Comparison of ENCODE assay signal across 31 mouse cellular contexts in genomic region chr9:14338701-14339100, GRCm38 (mm10). TPM values are rescaled to one million over a fixed set of nuclear protein-coding genes. Genes with fewer than 3 reads are reported as not detected.
A peak's percentile ranks its signal among the peaks of the same experiment; 100 is the strongest.
DNase-seq lines count a peak whose midpoint lies in the region; ATAC-seq and TF ChIP-seq lines count a peak whose summit lies in the region.
"Had no signal": no experiment of that assay in that cellular context is flagged by ENCODE, and none has a peak within 500 bp of the region (broad histone marks: within the 10 kb centered on the region; RNA-seq: fewer than 3 reads in every experiment).

No protein-coding gene starts in this region.

- TF ChIP-seq EP300 in lung, postnatal 0 days (IDR thresholded peaks at IDR 0.05), result no peak

- H3K4me1 ChIP-seq in kidney, embryonic 16.5 days (ENCODE audit: insufficient read depth, low read length), result no peaks in the 10 kb centered on the region
- peaks cover 3% of the 10 kb centered on the region; the same call in 1 of the 2 replicates for H3K4me1 ChIP-seq in lung, postnatal 0 days (ENCODE audit: insufficient read depth, low read depth, low read length)
- H3K4me1 ChIP-seq: embryonic facial prominence, embryonic 10.5 days; embryonic facial prominence, embryonic 15.5 days; forebrain, embryonic 13.5 days; heart, embryonic 10.5 days; hindbrain, embryonic 12.5 days; intestine, embryonic 15.5 days; midbrain, embryonic 13.5 days; neural tube, embryonic 13.5 days had no signal

- no peaks in the 10 kb centered on the region for H3K36me3 ChIP-seq in kidney, embryonic 16.5 days (ENCODE audit: insufficient read depth, low read length)
- no peaks in the 10 kb centered on the region for H3K36me3 ChIP-seq in lung, postnatal 0 days (ENCODE audit: insufficient read depth, low read length)
- H3K36me3 ChIP-seq: embryonic facial prominence, embryonic 10.5 days; embryonic facial prominence, embryonic 15.5 days; G1E; heart, embryonic 10.5 days; hindbrain, embryonic 12.5 days; intestine, embryonic 15.5 days; midbrain, embryonic 13.5 days had no signal

- H3K9ac ChIP-seq in kidney, embryonic 16.5 days (replicated peaks; ENCODE audit: low read length), result no peak overlapping the region
- H3K9ac ChIP-seq in lung, postnatal 0 days (replicated peaks; ENCODE audit: low read depth), result no peak overlapping the region
- H3K9ac ChIP-seq: embryonic facial prominence, embryonic 15.5 days; forebrain, embryonic 13.5 days; hindbrain, embryonic 12.5 days; intestine, embryonic 15.5 days; liver, embryonic 14.5 days; midbrain, embryonic 13.5 days; neural tube, embryonic 13.5 days had no signal

- no peak overlapping the region for H3K27ac ChIP-seq in kidney, embryonic 16.5 days (ENCODE audit: low read length)
- no peak overlapping the region for H3K27ac ChIP-seq in lung, postnatal 0 days (ENCODE audit: low read length)
- H3K27ac ChIP-seq: embryonic facial prominence, embryonic 10.5 days; embryonic facial prominence, embryonic 15.5 days; forebrain, embryonic 13.5 days; heart, embryonic 10.5 days; hindbrain, embryonic 12.5 days; hindbrain, postnatal 0 days; intestine, embryonic 15.5 days; liver, embryonic 14.5 days; macrophage; midbrain, embryonic 13.5 days; neural tube, embryonic 13.5 days had no signal

- H3K27me3 ChIP-seq in kidney, embryonic 16.5 days (ENCODE audit: insufficient read depth, low read length), result no peaks in the 10 kb centered on the region
- no peaks in the 10 kb centered on the region for H3K27me3 ChIP-seq in lung, postnatal 0 days (replicated peaks; ENCODE audit: insufficient read depth, low read length)
- H3K27me3 ChIP-seq: embryonic facial prominence, embryonic 15.5 days; forebrain, embryonic 13.5 days; hindbrain, embryonic 12.5 days; intestine, embryonic 15.5 days; midbrain, embryonic 13.5 days; neural tube, embryonic 13.5 days had no signal

- DNase-seq in adrenal gland, adult 2 months, result peak; percentile 59
- DNase-seq in adrenal gland, postnatal 4 days (ENCODE audit: low spot score in 2 of 2), result no peak
- DNase-seq in kidney, postnatal 4 days, result peak; percentile 30 to 40
- DNase-seq in lung, postnatal 4 days, result peak; percentile 13 to 49
- DNase-seq in lung, postnatal 0 days (ENCODE audit: low spot score), result no peak
- peak; percentile 56 for DNase-seq in adrenal gland, postnatal 10 days
- DNase-seq in cerebellum, adult 18-20 months, result no peak
- DNase-seq: cerebellum, adult 2 months; cerebellum, postnatal 25 days; gastrocnemius, postnatal 10 days; heart, postnatal 36 days; kidney, adult 9 months; layer of hippocampus, adult 9-11 months; liver; right cerebral cortex, adult 18-20 months; spleen, adult 18-20 months; thymus, adult 2 months; thymus, postnatal 36 days had no signal

- no peak for TF ChIP-seq CTCF in lung, postnatal 0 days (IDR thresholded peaks at IDR 0.05)

- 67% methylated on average over 3 of the region's 3 CpGs for WGBS in kidney, embryonic 16.5 days
- WGBS in lung, postnatal 0 days, result 50% methylated on average over 3 of the region's 3 CpGs

- no peak for ATAC-seq in kidney, embryonic 16.5 days (ENCODE audit: low FRiP score, low TSS enrichment)
- no peak for ATAC-seq in lung, postnatal 0 days
- ATAC-seq: forebrain, embryonic 13.5 days; hindbrain, postnatal 0 days; intestine, embryonic 15.5 days had no signal

- no peaks in the 10 kb centered on the region for H3K9me3 ChIP-seq in kidney, embryonic 16.5 days (ENCODE audit: low read length)
- no peaks in the 10 kb centered on the region for H3K9me3 ChIP-seq in lung, postnatal 0 days (ENCODE audit: low read length)
- H3K9me3 ChIP-seq: embryonic facial prominence, embryonic 10.5 days; embryonic facial prominence, embryonic 15.5 days; forebrain, embryonic 13.5 days; G1E; heart, embryonic 10.5 days; hindbrain, embryonic 12.5 days; intestine, embryonic 15.5 days; midbrain, embryonic 13.5 days; neural tube, embryonic 13.5 days had no signal

- H3K4me3 ChIP-seq in kidney, embryonic 16.5 days (ENCODE audit: low read length), result no peak overlapping the region
- no peak overlapping the region for H3K4me3 ChIP-seq in lung, postnatal 0 days (ENCODE audit: low read depth, low read length)
- H3K4me3 ChIP-seq: embryonic facial prominence, embryonic 10.5 days; embryonic facial prominence, embryonic 15.5 days; forebrain, embryonic 13.5 days; heart, embryonic 10.5 days; hindbrain, embryonic 12.5 days; intestine, embryonic 15.5 days; midbrain, embryonic 13.5 days; neural tube, embryonic 13.5 days had no signal

- H3K4me2 ChIP-seq in kidney, embryonic 16.5 days (replicated peaks; ENCODE audit: low read depth, low read length), result no peak overlapping the region
- no peak overlapping the region for H3K4me2 ChIP-seq in lung, postnatal 0 days (replicated peaks; ENCODE audit: low read depth, low read length)
- H3K4me2 ChIP-seq: embryonic facial prominence, embryonic 15.5 days; forebrain, embryonic 13.5 days; hindbrain, embryonic 12.5 days; intestine, embryonic 15.5 days; midbrain, embryonic 13.5 days; neural tube, embryonic 13.5 days had no signal

RNA-seq across cellular contexts. Expression of gene Endod1, which starts 42.6 kb away (rescaled TPM):
- 10 to 100 TPM; 15.0 to 18.9 TPM for total RNA-seq in adrenal gland, adult 2 months (2021)
- 29.0 and 32.5 TPM in 2 replicates for polyA plus RNA-seq in adrenal gland, adult 2 months (2012; rRNA removed)
- total RNA-seq in adrenal gland, postnatal 4 days (2021), result 10 to 100 TPM; 18.2 to 24.0 TPM
- 15.6 and 17.8 TPM in 2 replicates for polyA plus RNA-seq in kidney, embryonic 16.5 days (2015; fragmentation: Nextera tagmentation; extraction: Ambion mirVana)
- polyA plus RNA-seq in lung, postnatal 0 days (2015; fragmentation: Nextera tagmentation; extraction: Ambion mirVana), result 14.4 and 16.6 TPM in 2 replicates
- total RNA-seq in adrenal gland, postnatal 10 days (2021), result 10 to 100 TPM; 13.6 to 15.8 TPM

Comparison
In these comparisons a context has a peak if more than half of its experiments do, and no peak if none do; other contexts are left out.
1. DNase-seq: peak in adrenal gland, adult 2 months (single experiment), kidney, postnatal 4 days (2 of 2), lung, postnatal 4 days (2 of 2) and adrenal gland, postnatal 10 days (single experiment); none in adrenal gland, postnatal 4 days (0 of 2), lung, postnatal 0 days (single experiment) and cerebellum, adult 18-20 months (0 of 2).